Mouse (Mus musculus): Measurements from ENCODE around the gene Gnb1.
"Not testable (repeated sequence)": the region's sequence is repeated elsewhere in the genome, so short reads cannot be mapped to it uniquely, and the experiment has no call there.

The Gnb1 gene

GRCm38 (mm10) chr4:155549993-155550392, 58.8 kb downstream of the Gnb1 start:
- intact Hi-C loops (cut with DNase I): loop anchor here (5.0 kb wide), 1 partner anchor 53 kb away; no protein-coding TSS in a partner anchor

- intact Hi-C loops (cut with DNase I): no loop called here
Measured at GRCm38 (mm10) chr4:155550446-155550845, 59.3 kb downstream of the Gnb1 start.

GRCm38 (mm10) chr4:155551073-155551472, 59.9 kb downstream of the Gnb1 start:
- intact Hi-C loops (cut with DNase I): no loop called here

GRCm38 (mm10) chr4:155552917-155553532, 61.9 kb downstream of the Gnb1 start:
- intact Hi-C loops (cut with DNase I): no loop called here

GRCm38 (mm10) chr4:155554880-155555279, 63.7 kb downstream of the Gnb1 start:
- intact Hi-C loops (cut with DNase I): no loop called here

GRCm38 (mm10) chr4:155555464-155555863, 64.3 kb downstream of the Gnb1 start:
- intact Hi-C loops (cut with DNase I): no loop called here

GRCm38 (mm10) chr4:155559454-155559853, 68.3 kb downstream of the Gnb1 start:
- intact Hi-C loops (cut with DNase I): no loop called here

- intact Hi-C loops (cut with DNase I): loop anchor here (5.0 kb wide), 1 partner anchor 41 kb away; the partner anchor contains the start of gene Slc35e2
Measured at GRCm38 (mm10) chr4:155560932-155561331, 69.8 kb downstream of the Gnb1 start.

- intact Hi-C loops (cut with DNase I): loop anchor here (5.0 kb wide), 1 partner anchor 40 kb away; the partner anchor contains the start of gene Slc35e2
Measured at GRCm38 (mm10) chr4:155561661-155562442, 70.7 kb downstream of the Gnb1 start, which contains the start of gene Nadk. Gene Nadk, plus strand, starts transcription at chr4:155562378.

- intact Hi-C loops (cut with DNase I): loop anchor here (5.0 kb wide), 1 partner anchor 39 kb away; the partner anchor contains the start of gene Slc35e2
Measured at GRCm38 (mm10) chr4:155562725-155563399, 71.7 kb downstream of the Gnb1 start.

GRCm38 (mm10) chr4:155563400-155564231, 72.5 kb downstream of the Gnb1 start:
- intact Hi-C loops (cut with DNase I): loop anchor here (5.0 kb wide), 1 partner anchor 39 kb away; the partner anchor contains the start of gene Slc35e2

- intact Hi-C loops (cut with DNase I): loop anchor here (5.0 kb wide), 1 partner anchor 38 kb away; the partner anchor contains the start of gene Slc35e2
Measured at GRCm38 (mm10) chr4:155564315-155565069, 73.3 kb downstream of the Gnb1 start.

- intact Hi-C loops (cut with DNase I): no loop called here
Measured at GRCm38 (mm10) chr4:155566555-155566954, 75.4 kb downstream of the Gnb1 start.

- intact Hi-C loops (cut with DNase I): loop anchor here (2.0 kb wide), 1 partner anchor 87 kb away; no protein-coding TSS in a partner anchor
Measured at GRCm38 (mm10) chr4:155568170-155568569, 77.0 kb downstream of the Gnb1 start.

- intact Hi-C loops (cut with DNase I): loop anchor here (2.0 kb wide), 1 partner anchor 88 kb away; no protein-coding TSS in a partner anchor
Measured at GRCm38 (mm10) chr4:155568632-155569370, 77.6 kb downstream of the Gnb1 start.

- intact Hi-C loops (cut with DNase I): loop anchor here (2.0 kb wide), 1 partner anchor 89 kb away; no protein-coding TSS in a partner anchor
Measured at GRCm38 (mm10) chr4:155569818-155570217, 78.7 kb downstream of the Gnb1 start.

GRCm38 (mm10) chr4:155570315-155570714, 79.2 kb downstream of the Gnb1 start:
- intact Hi-C loops (cut with DNase I): not testable (repeated sequence)

- intact Hi-C loops (cut with DNase I): no loop called here
Measured at GRCm38 (mm10) chr4:155571442-155571841, 80.3 kb downstream of the Gnb1 start.

- intact Hi-C loops (cut with DNase I): no loop called here
Measured at GRCm38 (mm10) chr4:155573155-155573554, 82.0 kb downstream of the Gnb1 start.

Data from adrenal gland (tissue).